Mouse (Mus musculus) kidney, postnatal 0 days (tissue): Measurements from ENCODE around the gene Picalm. TPM values are rescaled to one million over a fixed set of nuclear protein-coding genes. Genes with fewer than 3 reads are reported as not detected.
A peak's percentile ranks its signal among the peaks of the same experiment; 100 is the strongest.

Experiments
- ATAC-seq: fragments of 200-750 bp; cut with Nextera tagmentation; replicated peaks from 2 replicates; pipeline ENCODE4 v1.8.0; 2017; ENCODE audit warnings: low read depth, moderate number of reproducible peaks, moderate TSS enrichment, moderate library complexity; ENCODE audit not compliant: low FRiP score
- DNase-seq: peaks from one replicate; pipeline ENCODE4 v3.0.0-alpha.2; 2016; ENCODE audit warnings: low spot score
- H3K27ac ChIP-seq: fragments of 300-500 bp; sonication (generic); 2 replicates; pipeline ENCODE4 v1.5.1; 2014; ENCODE audit warnings: mild to moderate bottlenecking
- H3K27me3 ChIP-seq: fragments of 300-500 bp; sonication (generic); 2 replicates; pipeline ENCODE4 v1.6.1; 2014; ENCODE audit warnings: low read length, mixed read lengths; ENCODE audit not compliant: insufficient read depth
- H3K36me3 ChIP-seq: fragments of 300-500 bp; sonication (generic); 2 replicates; pipeline ENCODE4 v1.6.1; 2014; ENCODE audit warnings: low read length, mixed read lengths; ENCODE audit not compliant: insufficient read depth
- H3K4me1 ChIP-seq: fragments of 300-500 bp; sonication (generic); replicated peaks from 2 replicates; pipeline ENCODE4 v1.6.1; 2014; ENCODE audit warnings: antibody characterized with exemption, low read length, mixed read lengths; ENCODE audit not compliant: insufficient read depth
- H3K4me2 ChIP-seq: fragments of 300-500 bp; sonication (generic); 2 replicates; pipeline ENCODE4 v1.6.1; 2014; ENCODE audit warnings: mild to moderate bottlenecking, low read length, moderate library complexity, mixed read lengths
- H3K4me3 ChIP-seq: fragments of 300-500 bp; sonication (generic); replicated peaks from 2 replicates; pipeline ENCODE4 v1.5.1; 2014; ENCODE audit warnings: low read depth, low read length
- H3K9ac ChIP-seq: fragments of 300-500 bp; sonication (generic); 2 replicates; pipeline ENCODE4 v1.6.1; 2014; ENCODE audit warnings: low read depth, low read length
- H3K9me3 ChIP-seq: fragments of 300-500 bp; sonication (generic); replicated peaks from 2 replicates; pipeline ENCODE4 v1.6.1; 2016; ENCODE audit warnings: low read length, inconsistent platforms, mixed read lengths
- CTCF ChIP-seq: IDR thresholded peaks from 2 replicates; pipeline ENCODE4 v1.5.1; 2016; ENCODE audit warnings: antibody characterized with exemption, low read depth, mild to moderate bottlenecking, moderate library complexity
- WGBS: fragments of 180-500 bp; shearing (Covaris S2); extraction: QIAGEN DNeasy Blood & Tissue Kit; methylation state at CpG from one replicate; pipeline ENCODE4 v1.1.7; 2014; 5-methylcytosine and 5-hydroxymethylcytosine counted together
- polyA plus RNA-seq: library from polyadenylated mRNA; unstranded; fragments of >200 nt; fragmentation: Nextera tagmentation; extraction: Ambion mirVana; gene quantifications from 2 replicates; pipeline ENCODE4 v1.2.1, GENCODE M21; 2015

The Picalm gene
- polyA plus RNA-seq, 1 experiment from 2014 or later = 48.2 TPM

DNA sequence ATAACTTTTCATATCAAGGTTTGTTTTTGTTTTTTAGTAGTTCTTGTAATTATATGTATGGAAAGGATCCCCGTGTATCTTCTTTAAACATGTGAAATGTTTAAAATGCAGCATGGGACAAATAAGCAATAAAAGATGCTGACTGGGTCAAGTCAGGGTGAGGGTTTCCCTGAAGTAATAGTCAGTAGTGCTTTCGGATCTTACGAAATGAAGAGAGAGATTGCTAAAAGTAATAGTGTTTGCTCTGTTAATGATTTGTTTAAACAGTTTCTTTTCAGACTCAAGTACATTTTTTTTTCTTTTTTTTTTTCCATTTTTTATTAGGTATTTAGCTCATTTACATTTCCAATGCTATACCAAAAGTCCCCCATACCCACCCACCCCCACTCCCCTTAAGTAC is 10.3 kb downstream of the Picalm start:
- no peaks in the 10 kb centered on the region for H3K9me3 ChIP-seq
- H3K27ac ChIP-seq = no peak overlapping the region
- H3K4me2 ChIP-seq = no peak overlapping the region
- H3K27me3 ChIP-seq = no peaks in the 10 kb centered on the region
- peaks cover 4% of the 10 kb centered on the region; the same call in 1 of the 2 replicates for H3K4me1 ChIP-seq
- no peak for TF ChIP-seq CTCF
- 41% methylated on average over 3 of the region's 3 CpGs for WGBS
- no peak overlapping the region for H3K4me3 ChIP-seq
- ATAC-seq = no peak
- no peak overlapping the region for H3K9ac ChIP-seq
- H3K36me3 ChIP-seq = no peaks in the 10 kb centered on the region
- DNase-seq = no peak

- DNase-seq (no peak), ATAC-seq (peak; percentile 52; the same call in 1 of the 2 replicates)
- no peak overlapping the region for H3K4me3 ChIP-seq
- H3K27ac ChIP-seq = no peak overlapping the region
- no peak for TF ChIP-seq CTCF
- H3K9me3 ChIP-seq = no peaks in the 10 kb centered on the region
- WGBS = 49% methylated on average over 2 of the region's 2 CpGs
- H3K4me1 ChIP-seq = peaks cover 18% of the 10 kb centered on the region; the same call in 1 of the 2 replicates
- no peak overlapping the region for H3K9ac ChIP-seq
- no peaks in the 10 kb centered on the region for H3K27me3 ChIP-seq
- H3K4me2 ChIP-seq = no peak overlapping the region
- no peaks in the 10 kb centered on the region for H3K36me3 ChIP-seq
Observed at GRCm38 (mm10) chr7:90144275-90144674, 14.3 kb downstream of the Picalm start.

DNA sequence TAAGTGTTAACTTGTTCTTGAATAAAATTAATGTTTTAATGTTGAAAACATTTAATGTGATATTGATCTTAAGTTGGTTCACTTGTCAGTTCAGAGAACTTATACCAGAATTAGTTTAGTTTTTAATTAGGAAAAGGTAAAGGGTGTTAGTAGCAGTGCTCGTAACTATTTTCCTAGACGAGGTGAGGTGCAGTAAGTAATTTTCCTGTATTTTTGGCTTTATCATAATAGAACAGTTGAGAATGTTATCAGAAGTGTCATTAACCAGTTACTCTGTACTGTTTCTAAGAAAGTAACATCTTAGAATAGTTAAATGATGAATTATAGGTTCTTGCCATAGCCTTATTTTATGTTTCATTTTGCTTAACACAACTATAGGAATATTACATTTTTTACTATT is 15.0 kb downstream of the Picalm start:
- no peaks in the 10 kb centered on the region for H3K9me3 ChIP-seq
- no peak overlapping the region for H3K4me2 ChIP-seq
- H3K9ac ChIP-seq = no peak overlapping the region
- DNase-seq (no peak), ATAC-seq (no peak)
- H3K27ac ChIP-seq = no peak overlapping the region
- 38% methylated on average over 2 of the region's 2 CpGs for WGBS
- no peak for TF ChIP-seq CTCF
- H3K36me3 ChIP-seq = no peaks in the 10 kb centered on the region
- no peak overlapping the region for H3K4me3 ChIP-seq
- H3K27me3 ChIP-seq = no peaks in the 10 kb centered on the region
- H3K4me1 ChIP-seq = peaks cover 15% of the 10 kb centered on the region; the same call in 1 of the 2 replicates

GRCm38 (mm10) chr7:90145376-90145775 is 15.4 kb downstream of the Picalm start:
- Histone ChIP-seq H3K4me2 (peak overlapping the region; percentile 21; the same call in 1 of the 2 replicates), H3K27me3 (no peaks in the 10 kb centered on the region), H3K4me3 (no peak overlapping the region), H3K9me3 (no peaks in the 10 kb centered on the region), H3K27ac (no peak overlapping the region), H3K9ac (no peak overlapping the region), H3K36me3 (no peaks in the 10 kb centered on the region), H3K4me1 (peaks cover 15% of the 10 kb centered on the region; the same call in 1 of the 2 replicates)
- DNase-seq = peak; percentile 71
- ATAC-seq = no peak
- no peak for TF ChIP-seq CTCF

DNA sequence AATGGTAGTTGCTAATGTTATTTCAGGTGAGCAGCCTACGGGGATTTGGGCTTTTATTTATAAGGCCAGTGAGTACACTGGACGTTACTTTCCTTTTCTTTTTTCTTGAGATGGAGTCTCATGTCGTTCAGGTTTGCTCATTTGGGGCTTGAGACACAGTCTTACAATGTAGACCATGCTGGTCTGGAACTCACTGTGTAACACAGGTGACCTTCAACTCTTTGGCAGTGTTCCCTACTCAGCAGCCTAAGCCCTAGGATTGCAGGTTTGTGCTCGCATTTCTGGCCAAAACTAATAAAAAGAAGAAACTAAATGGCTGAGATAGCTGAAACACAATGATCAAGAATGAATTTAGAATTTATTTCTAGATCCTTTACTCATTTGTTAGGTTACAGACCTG is 15.9 kb downstream of the Picalm start:
- Histone ChIP-seq H3K9me3 (no peaks in the 10 kb centered on the region), H3K9ac (no peak overlapping the region), H3K36me3 (no peaks in the 10 kb centered on the region), H3K27ac (peak overlapping the region; percentile 58), H3K4me1 (peaks cover 15% of the 10 kb centered on the region; the same call in 1 of the 2 replicates), H3K4me3 (no peak overlapping the region), H3K27me3 (no peaks in the 10 kb centered on the region), H3K4me2 (peak overlapping the region; percentile 21; the same call in 1 of the 2 replicates)
- no peak for TF ChIP-seq CTCF
- 0 out of 2 replicates have a peak, but pooled peaks have one; percentile 13 for ATAC-seq
- 16% methylated on average over 4 of the region's 4 CpGs for WGBS
- DNase-seq = no peak

DNA sequence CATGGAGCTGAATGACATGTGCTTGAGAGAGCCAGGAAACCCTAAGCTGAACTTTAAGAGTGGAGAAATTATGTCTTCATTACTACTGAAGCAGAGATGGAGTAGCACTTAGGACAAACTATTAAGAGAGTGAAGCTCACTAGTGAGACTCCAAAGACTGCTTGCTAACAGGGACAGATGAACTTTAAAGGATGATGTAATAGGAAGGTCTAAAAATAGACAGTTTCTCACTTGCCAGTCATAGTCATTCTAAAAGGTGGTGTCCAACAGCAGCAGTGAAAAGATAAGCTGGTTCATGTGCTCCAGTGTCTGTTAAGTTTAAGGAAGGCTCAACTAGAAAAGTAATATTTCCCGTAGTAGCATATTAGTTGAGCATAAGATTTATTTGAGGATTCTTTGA is 16.3 kb downstream of the Picalm start:
- ATAC-seq (no peak; the same call in 1 of the 2 replicates), DNase-seq (no peak)
- no peak overlapping the region for H3K4me3 ChIP-seq
- TF ChIP-seq CTCF = no peak
- H3K9me3 ChIP-seq = no peaks in the 10 kb centered on the region
- H3K9ac ChIP-seq = no peak overlapping the region
- peak overlapping the region; percentile 58 for H3K27ac ChIP-seq
- 35% methylated on average over 1 of the region's 1 CpGs for WGBS
- H3K4me1 ChIP-seq = peaks cover 15% of the 10 kb centered on the region; the same call in 1 of the 2 replicates
- peak overlapping the region; percentile 21; the same call in 1 of the 2 replicates for H3K4me2 ChIP-seq
- no peaks in the 10 kb centered on the region for H3K36me3 ChIP-seq
- H3K27me3 ChIP-seq = no peaks in the 10 kb centered on the region

DNA sequence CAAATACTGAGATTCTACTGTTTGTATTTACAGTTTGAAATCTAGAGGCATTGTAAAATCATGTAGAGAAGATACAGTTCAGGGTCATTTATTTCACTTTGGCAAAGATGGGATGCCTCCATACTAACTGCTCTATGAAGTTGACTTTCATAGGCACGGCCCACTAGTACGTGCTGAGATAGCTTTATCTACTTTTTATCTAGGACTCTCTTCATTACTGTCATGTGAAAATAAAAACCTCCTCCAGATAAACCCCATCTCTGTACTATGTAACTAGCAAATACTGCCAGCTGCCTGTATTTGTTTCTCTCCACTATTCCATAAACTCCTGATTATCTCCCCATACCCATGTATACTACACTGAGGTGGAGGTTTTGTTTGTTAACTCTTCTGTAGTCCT is 18.0 kb downstream of the Picalm start:
- Histone ChIP-seq H3K9me3 (no peaks in the 10 kb centered on the region), H3K4me3 (no peak overlapping the region), H3K4me1 (peaks cover 15% of the 10 kb centered on the region; the same call in 1 of the 2 replicates), H3K9ac (no peak overlapping the region), H3K36me3 (no peaks in the 10 kb centered on the region), H3K27me3 (no peaks in the 10 kb centered on the region), H3K4me2 (no peak overlapping the region), H3K27ac (no peak overlapping the region)
- 65% methylated on average over 2 of the region's 2 CpGs for WGBS
- TF ChIP-seq CTCF = no peak
- ATAC-seq = no peak
- DNase-seq = no peak
